Mouse (Mus musculus) heart, postnatal 0 days (tissue): Measurements from ENCODE around the gene Fam172a. TPM values are rescaled to one million over a fixed set of nuclear protein-coding genes. Genes with fewer than 3 reads are reported as not detected.

Experiments
- ATAC-seq: fragments of 200-750 bp; cut with Nextera tagmentation; 2 replicates; pipeline ENCODE4 v1.8.0; 2017; ENCODE audit warnings: low read depth, moderate number of reproducible peaks, moderate library complexity; ENCODE audit not compliant: insufficient read depth
- DNase-seq: peaks from one replicate; pipeline ENCODE4 v3.0.0-alpha.2; 2016; ENCODE audit warnings: low spot score
- H3K27ac ChIP-seq: fragments of 300-500 bp; sonication (generic); 2 replicates; pipeline ENCODE4 v1.5.1; 2014; ENCODE audit warnings: low read depth, mild to moderate bottlenecking
- H3K27me3 ChIP-seq: fragments of 300-500 bp; sonication (generic); 2 replicates; pipeline ENCODE4 v1.6.1; 2014; ENCODE audit warnings: low read length, mixed read lengths; ENCODE audit not compliant: control insufficient read depth, insufficient read depth
- H3K36me3 ChIP-seq: fragments of 300-500 bp; sonication (generic); replicated peaks from 2 replicates; pipeline ENCODE4 v1.6.1; 2014; ENCODE audit warnings: low read length, mixed read lengths; ENCODE audit not compliant: control insufficient read depth, insufficient read depth
- H3K4me1 ChIP-seq: fragments of 300-500 bp; sonication (generic); 2 replicates; pipeline ENCODE4 v1.6.1; 2014; ENCODE audit warnings: antibody characterized with exemption; ENCODE audit not compliant: control insufficient read depth, insufficient read depth
- H3K4me2 ChIP-seq: fragments of 300-500 bp; sonication (generic); 2 replicates; pipeline ENCODE4 v1.6.1; 2014; ENCODE audit warnings: low read depth, mild to moderate bottlenecking, low read length, moderate library complexity
- H3K4me3 ChIP-seq: fragments of 300-500 bp; sonication (generic); 2 replicates; pipeline ENCODE4 v1.5.1; 2014; ENCODE audit warnings: low read depth, low read length
- H3K9ac ChIP-seq: fragments of 300-500 bp; sonication (generic); replicated peaks from 2 replicates; pipeline ENCODE4 v1.6.1; 2014; ENCODE audit warnings: low read depth, low read length, mixed read lengths
- H3K9me3 ChIP-seq: fragments of 300-500 bp; sonication (generic); replicated peaks from 2 replicates; pipeline ENCODE4 v1.6.1; 2016; ENCODE audit warnings: low read length; ENCODE audit not compliant: control insufficient read depth
- CTCF ChIP-seq: IDR thresholded peaks from 2 replicates; pipeline ENCODE4 v1.5.1; 2016; ENCODE audit warnings: antibody characterized with exemption, control low read depth, low read depth
- EP300 ChIP-seq: IDR thresholded peaks from 2 replicates; pipeline ENCODE4 v1.6.1; 2016; ENCODE audit warnings: antibody characterized with exemption, low read depth
- WGBS: fragments of 180-500 bp; shearing (Covaris S2); extraction: QIAGEN DNeasy Blood & Tissue Kit; methylation state at CpG from one replicate; pipeline ENCODE4 v1.1.7; 2014; 5-methylcytosine and 5-hydroxymethylcytosine counted together
- polyA plus RNA-seq: library from polyadenylated mRNA; unstranded; fragments of >200 nt; fragmentation: Nextera tagmentation; extraction: Ambion mirVana; gene quantifications from 2 replicates; pipeline ENCODE4 v1.2.1, GENCODE M21; 2015
- total RNA-seq: library from RNA; depleted of rRNA; stranded (reverse); fragments of >200 nt; gene quantifications from 2 replicates; pipeline ENCODE4 v1.2.3, GENCODE M21; 2014; ENCODE audit warnings: low replicate concordance

The Fam172a gene
- total and polyA plus RNA-seq, 2 experiments from 2014 or later = 11.2 to 14.8 TPM

DNA sequence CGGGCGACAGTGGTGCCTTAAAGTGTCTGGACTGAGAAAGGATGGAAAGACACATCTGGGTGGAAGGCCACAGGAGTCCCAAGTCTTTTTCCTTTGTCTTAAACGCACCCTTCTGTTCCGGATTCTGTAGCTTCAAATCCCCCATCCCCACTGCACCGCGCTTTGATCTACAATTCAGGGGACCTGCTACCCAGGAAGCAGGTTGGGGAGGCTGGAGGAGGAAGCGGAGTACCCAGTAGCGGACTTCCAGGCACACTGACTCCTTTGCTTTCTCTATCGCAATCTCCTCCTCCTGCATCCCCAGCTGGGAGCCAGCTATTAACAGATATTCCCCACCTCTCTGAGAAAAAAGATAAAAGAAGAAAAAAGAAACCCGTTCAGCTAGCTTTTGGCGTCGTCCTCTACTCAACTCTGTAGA is 507.8 kb downstream of the Fam172a start:
- 5% methylated on average over 12 of the region's 12 CpGs for WGBS
- TF ChIP-seq CTCF (no peak), EP300 (no peak)
- DNase-seq (no peak), ATAC-seq (no peak)
- no peak overlapping the region for H3K27ac ChIP-seq
- H3K4me1 ChIP-seq = peaks cover 3% of the 10 kb centered on the region; the same call in 1 of the 2 replicates
- H3K9ac ChIP-seq = no peak overlapping the region
- H3K9me3 ChIP-seq = no peaks in the 10 kb centered on the region
- H3K27me3 ChIP-seq = peaks cover 74% of the 10 kb centered on the region
- no peaks in the 10 kb centered on the region for H3K36me3 ChIP-seq
- H3K4me3 ChIP-seq = peak overlapping the region; percentile 44
- H3K4me2 ChIP-seq = peak overlapping the region; percentile 72

DNA sequence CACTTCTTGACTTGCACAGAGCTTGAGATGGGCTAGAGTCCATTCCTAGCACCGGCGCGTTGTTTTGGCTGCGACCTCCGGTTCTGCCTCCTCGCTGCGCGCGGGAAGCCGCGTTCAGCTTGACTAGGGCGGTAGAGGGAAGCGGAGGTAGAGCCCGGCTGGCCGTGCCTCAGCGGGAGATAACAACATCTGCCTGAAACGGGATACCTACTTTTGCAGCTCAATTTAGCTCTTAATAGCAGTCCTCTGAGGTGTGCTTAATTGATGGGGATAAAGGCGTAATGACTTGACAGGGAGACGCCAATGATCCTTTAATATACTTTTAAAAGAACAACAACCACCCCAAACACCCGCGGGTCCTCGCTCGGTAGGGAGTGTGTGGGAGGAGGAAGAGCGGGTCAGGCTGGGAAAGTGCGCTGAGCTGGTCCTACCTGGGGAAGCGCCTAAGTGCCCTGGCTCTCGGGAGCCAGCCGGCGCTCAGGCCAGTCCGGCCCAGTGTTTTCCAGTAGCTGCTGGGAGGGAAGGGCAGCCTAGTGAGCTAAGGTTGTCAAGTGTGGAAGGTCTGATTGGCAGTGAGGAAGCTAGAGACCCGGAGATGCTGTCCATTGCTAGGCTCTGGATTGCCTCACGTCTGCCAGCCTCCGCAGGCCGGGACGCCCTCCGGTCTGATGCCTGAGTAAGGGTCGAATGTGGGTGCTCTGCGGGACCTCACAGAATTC is 508.4 kb downstream of the Fam172a start:
- DNase-seq = no peak
- no peak overlapping the region for H3K27ac ChIP-seq
- under 1% methylated on average over 38 of the region's 38 CpGs for WGBS
- peak overlapping the region; percentile 72 for H3K4me2 ChIP-seq
- no peak for TF ChIP-seq EP300
- TF ChIP-seq CTCF = no peak
- H3K36me3 ChIP-seq = no peaks in the 10 kb centered on the region
- peaks cover 70% of the 10 kb centered on the region for H3K27me3 ChIP-seq
- H3K9me3 ChIP-seq = no peaks in the 10 kb centered on the region
- H3K9ac ChIP-seq = no peak overlapping the region
- peaks cover 3% of the 10 kb centered on the region; the same call in 1 of the 2 replicates for H3K4me1 ChIP-seq
- ATAC-seq = no peak
- H3K4me3 ChIP-seq = peak overlapping the region; percentile 44

GRCm38 (mm10) chr13:78210748-78211089 is 508.9 kb downstream of the Fam172a start:
- ATAC-seq (no peak), DNase-seq (no peak)
- Histone ChIP-seq H3K4me3 (peak overlapping the region; percentile 44), H3K4me1 (peaks cover 3% of the 10 kb centered on the region; the same call in 1 of the 2 replicates), H3K27me3 (peaks cover 65% of the 10 kb centered on the region), H3K4me2 (peak overlapping the region; percentile 72), H3K27ac (no peak overlapping the region), H3K9ac (no peak overlapping the region), H3K36me3 (no peaks in the 10 kb centered on the region), H3K9me3 (no peaks in the 10 kb centered on the region)
- 13% methylated on average over 13 of the region's 13 CpGs for WGBS
- TF ChIP-seq CTCF (no peak), EP300 (no peak)

GRCm38 (mm10) chr13:78211231-78212010 is 509.6 kb downstream of the Fam172a start:
- WGBS = 31% methylated on average over 14 of the region's 14 CpGs
- H3K9ac ChIP-seq = no peak overlapping the region
- ATAC-seq (no peak), DNase-seq (no peak)
- H3K4me3 ChIP-seq = no peak overlapping the region
- H3K4me1 ChIP-seq = peaks cover 3% of the 10 kb centered on the region; the same call in 1 of the 2 replicates
- TF ChIP-seq CTCF (no peak), EP300 (no peak)
- H3K27ac ChIP-seq = no peak overlapping the region
- H3K4me2 ChIP-seq = no peak overlapping the region
- H3K9me3 ChIP-seq = no peaks in the 10 kb centered on the region
- peaks cover 65% of the 10 kb centered on the region for H3K27me3 ChIP-seq
- H3K36me3 ChIP-seq = no peaks in the 10 kb centered on the region

GRCm38 (mm10) chr13:78212111-78212510 is 510.3 kb downstream of the Fam172a start:
- Histone ChIP-seq H3K27me3 (peaks cover 61% of the 10 kb centered on the region), H3K27ac (no peak overlapping the region), H3K9me3 (no peaks in the 10 kb centered on the region), H3K9ac (no peak overlapping the region), H3K4me1 (peaks cover 3% of the 10 kb centered on the region; the same call in 1 of the 2 replicates), H3K36me3 (no peaks in the 10 kb centered on the region), H3K4me3 (no peak overlapping the region), H3K4me2 (no peak overlapping the region)
- no peak for DNase-seq
- TF ChIP-seq CTCF (no peak), EP300 (no peak)
- no peak for ATAC-seq
- WGBS = 32% methylated on average over 15 of the region's 15 CpGs
